Mouse (Mus musculus) G1E (cell line): Measurements from ENCODE around the gene Tead2.

Experiments used
- CTCF ChIP-seq: IDR thresholded peaks from 2 replicates; pipeline ENCODE4 v1.5.1; 2012; ENCODE audit warnings: low read depth, low read length, inconsistent platforms, mixed read lengths
- POLR2AphosphoS5 ChIP-seq: IDR thresholded peaks from 2 replicates; pipeline ENCODE4 v1.6.1; 2012; ENCODE audit warnings: low read depth, low read length, inconsistent platforms; ENCODE audit not compliant: insufficient replicate concordance
- TAL1 ChIP-seq: conservative IDR thresholded peaks from 2 replicates; pipeline ENCODE4 v1.6.1; 2012; ENCODE audit warnings: low read depth, low read length, inconsistent platforms, mixed read lengths

- no peak for TF ChIP-seq CTCF
- TF ChIP-seq TAL1: no peak
- no peak for TF ChIP-seq POLR2AphosphoS5
Observed at GRCm38 (mm10) chr7:45183672-45184071, 31.9 kb upstream of the Tead2 start.
